Mouse (Mus musculus) ES-Bruce4 (cell line): ENCODE results near the gene Kmt5a.

ENCODE experiments used
- CTCF ChIP-seq: IDR thresholded peaks from one replicate; pipeline ENCODE4 v1.8.1; 2011; ENCODE audit warnings: low read depth, low read length
- EP300 ChIP-seq: IDR thresholded peaks from 2 replicates; pipeline ENCODE4 v1.6.1; 2011; ENCODE audit warnings: low read depth, low read length; ENCODE audit not compliant: insufficient read depth
- POLR2A ChIP-seq: IDR thresholded peaks from one replicate; pipeline ENCODE4 v1.8.1; 2011; ENCODE audit warnings: low read length; ENCODE audit not compliant: insufficient read depth

GRCm38 (mm10) chr5:124425412-124426259, 14.1 kb upstream of the Kmt5a start, which contains the start of gene Sbno1:
- TF ChIP-seq CTCF, result no peak
- no peak for TF ChIP-seq POLR2A
- no peak for TF ChIP-seq EP300
